Mouse (Mus musculus) CH12.LX (cell line): Measurements from ENCODE around the gene Actr1a. TPM values are rescaled to one million over a fixed set of nuclear protein-coding genes. Genes with fewer than 3 reads are reported as not detected.

Experiments used
- DNase-seq: peaks from one replicate; pipeline ENCODE4 v3.0.0-alpha.2; 2013; ENCODE audit errors: extremely low read depth
- H3K27ac ChIP-seq: 2 replicates; pipeline ENCODE4 v1.5.1; 2012; ENCODE audit warnings: low read depth, mild to moderate bottlenecking, control low read depth, moderate library complexity; ENCODE audit not compliant: insufficient read depth
- H3K27me3 ChIP-seq: replicated peaks from 2 replicates; pipeline ENCODE3; 2012; ENCODE audit warnings: inconsistent platforms
- H3K36me3 ChIP-seq, 2 experiments: replicated peaks in 1 of 2; 2 replicates each; pipeline versions ENCODE3 to v1.6.1; 2012; ENCODE audit warnings: inconsistent platforms in 1 of 2, low read length in 1 of 2, mild to moderate bottlenecking in 1 of 2, mixed read lengths in 1 of 2, moderate library complexity in 1 of 2; ENCODE audit not compliant: control insufficient read depth in 1 of 2, insufficient read depth in 1 of 2
- H3K4me1 ChIP-seq, 2 experiments: 2 replicates each; pipeline ENCODE4 v1.6.1; 2012; ENCODE audit warnings: inconsistent platforms in 1 of 2, moderate library complexity in 1 of 2; ENCODE audit not compliant: insufficient read depth in 2 of 2, control insufficient read depth in 1 of 2
- H3K4me2 ChIP-seq: 2 replicates; pipeline ENCODE4 v1.6.1; 2012; ENCODE audit warnings: low read depth, mild to moderate bottlenecking, control low read depth; ENCODE audit not compliant: poor library complexity, insufficient read depth, severe bottlenecking
- H3K4me3 ChIP-seq, 3 experiments: fragments of 150-350 bp in 1 of 3; sonication (generic) in 1 of 3; replicated peaks in 1 of 3; 2 replicates each; pipeline versions ENCODE3 to v1.5.1; 2011 to 2012; ENCODE audit warnings: low read depth in 2 of 3, low read length in 2 of 3, mild to moderate bottlenecking in 2 of 3, moderate library complexity in 2 of 3, control low read depth in 1 of 3, improper control_type of control experiment in 1 of 3, inconsistent platforms in 1 of 3, mixed read lengths in 1 of 3; ENCODE audit not compliant: poor library complexity in 1 of 3
- H3K79me2 ChIP-seq: replicated peaks from 2 replicates; pipeline ENCODE4 v1.6.1; 2012; ENCODE audit warnings: mild to moderate bottlenecking, moderate library complexity; ENCODE audit not compliant: control insufficient read depth, poor library complexity, insufficient read depth, severe bottlenecking; ENCODE audit errors: extremely low read depth
- H3K9ac ChIP-seq: 2 replicates; pipeline ENCODE4 v1.6.1; 2012; ENCODE audit warnings: low read depth, mild to moderate bottlenecking, control low read depth, moderate library complexity; ENCODE audit not compliant: insufficient read depth
- H3K9me3 ChIP-seq: replicated peaks from 2 replicates; pipeline ENCODE3; 2012; ENCODE audit warnings: low read length, inconsistent platforms, mixed read lengths
- BHLHE40 ChIP-seq: IDR thresholded peaks from 2 replicates; pipeline ENCODE4 v1.6.1; 2011; ENCODE audit warnings: mild to moderate bottlenecking, low read depth, low read length, improper control_type of control experiment
- CHD1 ChIP-seq: IDR thresholded peaks from 2 replicates; pipeline ENCODE4 v1.6.1; 2012; ENCODE audit warnings: low read depth, low read length, improper control_type of control experiment, inconsistent platforms
- CHD2 ChIP-seq: IDR thresholded peaks from 2 replicates; pipeline ENCODE4 v1.6.1; 2011; ENCODE audit warnings: low read length, improper control_type of control experiment
- CTCF ChIP-seq, 2 experiments: IDR thresholded peaks in 1 of 2; conservative IDR thresholded peaks in 1 of 2; 2 replicates each; pipeline ENCODE4 v1.5.1; 2011 to 2012; ENCODE audit warnings: low read depth in 2 of 2, low read length in 2 of 2, improper control_type of control experiment in 1 of 2, inconsistent platforms in 1 of 2, mild to moderate bottlenecking in 1 of 2, moderate library complexity in 1 of 2
- E2F4 ChIP-seq: IDR thresholded peaks from 2 replicates; pipeline ENCODE4 v1.6.1; 2011; ENCODE audit warnings: low read depth, low read length, improper control_type of control experiment; ENCODE audit not compliant: insufficient replicate concordance
- ELF1 ChIP-seq: IDR thresholded peaks from 2 replicates; pipeline ENCODE4 v1.6.1; 2014; ENCODE audit warnings: low read depth, mild to moderate bottlenecking, inconsistent platforms, low read length, improper control_type of control experiment
- EP300 ChIP-seq: IDR thresholded peaks from 2 replicates; pipeline ENCODE4 v1.6.1; 2011; ENCODE audit warnings: low read length, improper control_type of control experiment
- ETS1 ChIP-seq: conservative IDR thresholded peaks from 2 replicates; pipeline ENCODE4 v1.6.1; 2012; ENCODE audit warnings: low read depth, mild to moderate bottlenecking, inconsistent platforms, low read length, improper control_type of control experiment, moderate library complexity
- GABPA ChIP-seq: IDR thresholded peaks from 2 replicates; pipeline ENCODE4 v1.6.1; 2012; ENCODE audit warnings: low read depth, low read length, improper control_type of control experiment, inconsistent platforms; ENCODE audit not compliant: insufficient replicate concordance
- HCFC1 ChIP-seq: IDR thresholded peaks from 2 replicates; pipeline ENCODE4 v1.6.1; 2012; ENCODE audit warnings: low read depth, mild to moderate bottlenecking, inconsistent platforms, low read length, improper control_type of control experiment
- IRF4 ChIP-seq: IDR thresholded peaks from 2 replicates; pipeline ENCODE4 v1.6.1; 2014; ENCODE audit warnings: low read depth, mild to moderate bottlenecking, inconsistent platforms, low read length, improper control_type of control experiment
- JUN ChIP-seq: IDR thresholded peaks from 2 replicates; pipeline ENCODE4 v1.6.1; 2011; ENCODE audit warnings: low read depth, mild to moderate bottlenecking, low read length, improper control_type of control experiment, moderate library complexity; ENCODE audit not compliant: insufficient read depth
- KAT2A ChIP-seq: IDR thresholded peaks from 2 replicates; pipeline ENCODE4 v1.6.1; 2012; ENCODE audit warnings: low read length, improper control_type of control experiment, inconsistent platforms; ENCODE audit not compliant: insufficient replicate concordance
- MEF2A ChIP-seq: IDR thresholded peaks from 2 replicates; pipeline ENCODE4 v1.6.1; 2014; ENCODE audit warnings: low read depth, mild to moderate bottlenecking, inconsistent platforms, low read length, improper control_type of control experiment, borderline replicate concordance
- MXI1 ChIP-seq: IDR thresholded peaks from 2 replicates; pipeline ENCODE4 v1.6.1; 2011; ENCODE audit warnings: mild to moderate bottlenecking, low read depth, low read length, improper control_type of control experiment
- MYC ChIP-seq: IDR thresholded peaks from 2 replicates; pipeline ENCODE4 v1.6.1; 2011; ENCODE audit warnings: low read depth, mild to moderate bottlenecking, improper control_type of control experiment, low read length
- NELFE ChIP-seq: IDR thresholded peaks from 2 replicates; pipeline ENCODE4 v1.6.1; 2011; ENCODE audit warnings: low read depth, low read length, improper control_type of control experiment
- POLR2A ChIP-seq: IDR thresholded peaks from 2 replicates; pipeline ENCODE4 v1.6.1; 2011; ENCODE audit warnings: low read depth, mild to moderate bottlenecking, improper control_type of control experiment, low read length
- RCOR1 ChIP-seq: conservative IDR thresholded peaks from 2 replicates; pipeline ENCODE4 v1.6.1; 2012; ENCODE audit warnings: low read depth, mild to moderate bottlenecking, inconsistent platforms, low read length, improper control_type of control experiment
- SIN3A ChIP-seq: IDR thresholded peaks from 2 replicates; pipeline ENCODE4 v1.6.1; 2012; ENCODE audit warnings: low read length, improper control_type of control experiment, inconsistent platforms
- SMC3 ChIP-seq: IDR thresholded peaks from 2 replicates; pipeline ENCODE4 v1.6.1; 2011; ENCODE audit warnings: low read depth, low read length, improper control_type of control experiment
- TBP ChIP-seq: conservative IDR thresholded peaks from 2 replicates; pipeline ENCODE4 v1.6.1; 2011; ENCODE audit warnings: low read depth, low read length, improper control_type of control experiment
- TCF12 ChIP-seq: IDR thresholded peaks from 2 replicates; pipeline ENCODE4 v1.6.1; 2014; ENCODE audit warnings: low read depth, mild to moderate bottlenecking, inconsistent platforms, low read length, improper control_type of control experiment
- UBTF ChIP-seq: IDR thresholded peaks from 2 replicates; pipeline ENCODE4 v1.6.1; 2012; ENCODE audit warnings: low read depth, mild to moderate bottlenecking, inconsistent platforms, low read length, improper control_type of control experiment, moderate library complexity
- USF1 ChIP-seq: IDR thresholded peaks from 2 replicates; pipeline ENCODE4 v1.6.1; 2014; ENCODE audit warnings: low read depth, mild to moderate bottlenecking, inconsistent platforms, low read length, improper control_type of control experiment
- USF2 ChIP-seq: conservative IDR thresholded peaks from 2 replicates; pipeline ENCODE4 v1.6.1; 2011; ENCODE audit warnings: low read depth, low read length, improper control_type of control experiment
- ZC3H11A ChIP-seq: IDR thresholded peaks from 2 replicates; pipeline ENCODE4 v1.6.1; 2012; ENCODE audit warnings: low read depth, mild to moderate bottlenecking, inconsistent platforms, low read length, improper control_type of control experiment
- ZKSCAN1 ChIP-seq: IDR thresholded peaks from 2 replicates; pipeline ENCODE4 v1.6.1; 2012; ENCODE audit warnings: low read depth, inconsistent platforms, low read length, improper control_type of control experiment, borderline replicate concordance
- ZMIZ1 ChIP-seq: IDR thresholded peaks from 2 replicates; pipeline ENCODE4 v1.6.1; 2012; ENCODE audit warnings: low read depth, mild to moderate bottlenecking, inconsistent platforms, low read length, improper control_type of control experiment
- dilution Hi-C: fragments of 300-500 bp; cut with MboI; formaldehyde crosslinking; loops from 2 replicates; pipeline ENCODE4 v1.14.3; 2020; ENCODE audit warnings: low sequenced_read_pairs; ENCODE audit not compliant: extremely low pct_unique_long_range_greater_than_20kb, extremely low pct_ligation_motif_present
- in situ Hi-C: fragments of 300-500 bp; cut with MboI; formaldehyde crosslinking; loops from 3 replicates; pipeline ENCODE4 v1.14.3; 2019; ENCODE audit warnings: low sequenced_read_pairs, low pct_ligation_motif_present, low pct_unique_long_range_greater_than_20kb, mixed read lengths
- polyA plus RNA-seq: library from polyadenylated mRNA; unstranded; fragments of >175 nt; gene quantifications from 2 replicates; pipeline ENCODE4 v1.2.1, GENCODE M21; 2012; ENCODE audit warnings: low read depth; ENCODE audit not compliant: insufficient read length
- total RNA-seq, 2 experiments: library from RNA; depleted of rRNA; stranded (reverse); fragments of 300-350 nt in 1 of 2; fragments of >200 nt in 1 of 2; gene quantifications; 2 replicates each; pipeline ENCODE4 v1.2.3; 2012 to 2014

Actr1a gene
- total and polyA plus RNA-seq, 3 experiments: 69.4 to 88.4 (median 75.7) TPM

DNA sequence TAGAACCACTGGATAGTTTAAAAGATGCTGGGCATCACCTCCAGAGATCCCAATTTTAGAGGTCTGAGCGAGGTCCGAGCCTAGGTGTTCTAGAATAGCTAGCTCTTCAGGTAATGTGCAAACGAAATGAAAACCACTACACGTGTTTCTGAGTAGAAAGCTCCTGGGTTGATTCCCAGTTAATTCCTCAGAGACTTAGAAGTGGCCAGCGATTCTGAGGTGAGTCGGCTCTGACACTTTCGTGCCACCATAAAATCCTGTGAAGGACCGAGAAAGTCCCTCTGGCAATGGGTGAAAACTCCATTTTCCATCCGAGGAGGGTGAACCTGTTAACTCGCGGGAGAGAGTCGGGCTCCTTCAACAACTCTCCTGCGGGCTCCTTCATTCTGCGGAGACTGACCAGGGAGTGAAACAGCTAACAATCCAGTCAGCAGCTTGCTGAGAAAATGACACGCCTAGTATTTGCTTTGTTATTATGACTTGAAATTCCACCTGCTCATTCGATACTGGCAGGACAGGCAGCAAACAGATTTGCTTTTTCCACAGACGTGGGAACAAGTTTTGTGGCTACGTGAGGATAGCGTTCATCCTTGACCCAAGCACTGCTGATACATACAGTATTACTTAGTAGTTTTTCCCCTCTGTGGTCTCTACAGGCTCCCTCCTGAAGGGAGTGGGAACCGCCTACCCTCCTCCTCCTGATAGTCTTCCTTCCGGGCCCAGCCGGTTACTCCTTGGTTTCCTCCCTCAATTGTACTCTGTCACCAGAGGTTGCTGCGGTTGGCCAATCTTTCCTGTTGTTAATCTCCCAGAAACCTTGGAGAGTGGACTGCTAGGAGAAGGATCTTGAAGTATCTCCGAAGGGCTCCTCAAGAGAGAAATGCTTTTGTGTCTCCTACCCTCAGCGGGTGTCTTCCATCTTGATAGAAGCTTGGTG, 37.9 kb downstream of the Actr1a start:
- Histone ChIP-seq H3K9ac (peak overlapping the region; percentile 69), H3K4me2 (peak overlapping the region; percentile 85), H3K27me3 (no peaks in the 10 kb centered on the region), H3K9me3 (no peaks in the 10 kb centered on the region), H3K4me3 (peak overlapping the region; percentile 49 to 63 (median 60)), H3K36me3 (peaks cover 0 to 13% of the 10 kb centered on the region in 2 experiments), H3K79me2 (no peaks in the 10 kb centered on the region), H3K4me1 (peaks cover 3 to 19% of the 10 kb centered on the region in 2 experiments; a peak in 3 of 4 replicates), H3K27ac (no peak overlapping the region)
- no peak for TF ChIP-seq MYC
- peak; percentile 14; the same call in 1 of the 2 replicates for TF ChIP-seq MXI1
- TF ChIP-seq ZKSCAN1: no peak
- TF ChIP-seq BHLHE40: no peak
- no peak for TF ChIP-seq JUN
- no peak for TF ChIP-seq IRF4
- TF ChIP-seq TCF12: no peak
- no peak for DNase-seq
- dilution Hi-C loops (no loop called here), in situ Hi-C loops (loop anchor here (5.0 kb wide), 1 partner anchor 35 kb away; no protein-coding TSS in a partner anchor)

DNA sequence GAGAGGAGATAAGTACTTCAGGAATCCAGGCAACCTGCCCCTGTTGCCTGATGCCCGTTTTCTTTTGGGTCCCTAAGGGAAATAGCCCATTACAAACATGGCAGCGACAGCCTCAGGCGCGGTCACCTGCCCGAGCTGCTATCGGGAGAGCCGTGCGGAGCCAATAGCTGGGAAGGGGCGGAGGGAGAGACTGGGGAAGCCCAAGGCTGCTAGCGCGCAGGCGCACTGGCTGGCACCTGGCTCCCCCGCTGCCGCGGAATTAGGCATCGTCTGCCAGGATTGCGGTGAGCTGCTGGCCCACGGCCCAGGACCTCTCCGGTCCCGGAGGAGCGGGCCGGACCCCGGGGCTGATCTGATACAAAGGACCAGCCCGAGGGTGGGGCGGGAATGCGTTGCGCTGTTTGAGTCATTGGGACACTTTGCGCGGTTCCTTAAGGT, 38.8 kb downstream of the Actr1a start:
- Histone ChIP-seq H3K9me3 (no peaks in the 10 kb centered on the region), H3K4me3 (peak overlapping the region; percentile 49 to 63 (median 60)), H3K27me3 (no peaks in the 10 kb centered on the region), H3K4me2 (peak overlapping the region; percentile 85), H3K4me1 (peaks cover 3 to 19% of the 10 kb centered on the region in 2 experiments; a peak in 3 of 4 replicates), H3K79me2 (no peaks in the 10 kb centered on the region), H3K36me3 (peaks cover 0 to 11% of the 10 kb centered on the region in 2 experiments), H3K27ac (no peak overlapping the region), H3K9ac (peak overlapping the region; percentile 69)
- peak; percentile 91 for DNase-seq
- dilution Hi-C loops (no loop called here), in situ Hi-C loops (loop anchor here (5.0 kb wide), 1 partner anchor 36 kb away; no protein-coding TSS in a partner anchor)
- TF ChIP-seq ZMIZ1 (peak; percentile 71; the same call in 1 of the 2 replicates), CTCF (conservative IDR thresholded peaks at IDR 0.05 in 1 of 2, IDR thresholded peaks at IDR 0.05 in 1 of 2; ENCODE audit: low read depth in 2 of 2, low read length in 2 of 2) (no peak), POLR2A (peak; percentile 75), USF1 (peak; percentile 89), KAT2A (peak; percentile 77; the same call in 1 of the 2 replicates), SIN3A (no peak), ZC3H11A (no peak), CHD2 (peak; percentile 95), TBP (0 out of 2 replicates have a peak, but pooled peaks have one; percentile 48), E2F4 (no peak), MYC (peak; percentile 28; the same call in 1 of the 2 replicates), ZKSCAN1 (no peak), NELFE (peak; percentile 80), IRF4 (peak; percentile 39; the same call in 1 of the 2 replicates), GABPA (no peak; the same call in 1 of the 2 replicates), HCFC1 (peak; percentile 96), USF2 (peak; percentile 72), JUN (no peak), ETS1 (no peak), CHD1 (no peak), MEF2A (peak; percentile 29; the same call in 1 of the 2 replicates), SMC3 (no peak), TCF12 (peak; percentile 71), UBTF (no peak), EP300 (no peak), ELF1 (peak; percentile 70), RCOR1 (no peak; the same call in 1 of the 2 replicates)
